8 mouse cellular contexts compared by ENCODE assay signal in the genomic region with DNA sequence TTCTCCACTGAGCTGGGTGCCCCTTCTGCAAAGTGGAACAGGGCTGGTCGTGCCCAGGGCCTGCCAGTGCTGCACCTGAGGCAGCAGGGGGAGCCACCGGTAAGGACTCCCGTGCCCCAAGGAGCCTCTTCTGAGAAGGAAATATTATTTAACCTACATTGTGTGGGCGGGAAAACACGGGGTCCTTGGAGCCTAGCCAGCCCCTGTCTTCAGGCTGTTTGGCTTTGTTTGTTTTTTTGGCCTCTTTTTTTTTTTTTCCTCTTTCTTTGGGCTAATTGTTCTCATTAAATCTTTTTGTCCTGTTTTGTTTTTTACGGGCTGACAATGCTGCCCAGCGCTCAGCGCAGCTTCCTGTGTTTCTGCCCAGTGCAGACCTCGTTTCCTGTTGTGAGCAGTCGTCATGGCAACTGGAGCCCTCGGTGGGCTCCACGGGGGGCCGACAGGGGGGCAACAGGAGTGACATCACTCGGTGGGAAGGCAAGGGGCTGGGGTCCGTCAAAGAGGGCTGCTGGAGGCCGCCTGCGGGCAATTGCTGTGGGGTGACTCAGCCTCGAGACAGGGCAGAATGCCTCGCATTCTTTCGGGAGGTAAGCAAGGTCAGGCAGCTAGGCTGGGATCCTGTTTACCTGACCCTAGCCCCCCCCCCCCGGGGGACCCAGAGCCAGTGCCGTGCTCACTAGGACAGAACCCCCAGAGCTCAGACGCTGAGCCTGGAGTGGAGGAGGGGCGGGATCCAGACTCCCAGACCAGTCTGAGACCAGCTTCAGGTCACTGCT. TPM values are rescaled to one million over a fixed set of nuclear protein-coding genes. Genes with fewer than 3 reads are reported as not detected.
DNase-seq lines count a peak whose midpoint lies in the region; ATAC-seq and TF ChIP-seq lines count a peak whose summit lies in the region.

No protein-coding gene starts in this region.

- no peaks in the 10 kb centered on the region for H3K9me3 ChIP-seq in forebrain, embryonic 13.5 days (replicated peaks)
- no peaks in the 10 kb centered on the region for H3K9me3 ChIP-seq in hindbrain, embryonic 11.5 days (ENCODE audit: control insufficient read depth, low read length)
- H3K9me3 ChIP-seq in limb, embryonic 12.5 days: no peaks in the 10 kb centered on the region
- H3K9me3 ChIP-seq in midbrain, embryonic 12.5 days: no peaks in the 10 kb centered on the region

- peak overlapping the region; percentile 67 for H3K4me2 ChIP-seq in forebrain, embryonic 13.5 days
- peak overlapping the region; percentile 48 for H3K4me2 ChIP-seq in hindbrain, embryonic 11.5 days (replicated peaks; ENCODE audit: low read depth, low read length)
- H3K4me2 ChIP-seq in limb, embryonic 12.5 days: peak overlapping the region; percentile 64
- peak overlapping the region; percentile 59 for H3K4me2 ChIP-seq in midbrain, embryonic 12.5 days (replicated peaks)

- peak overlapping the region; percentile 59 for H3K9ac ChIP-seq in forebrain, embryonic 13.5 days
- H3K9ac ChIP-seq in hindbrain, embryonic 11.5 days (ENCODE audit: low read depth, low read length): peak overlapping the region; percentile 31
- peak overlapping the region; percentile 42; the same call in 1 of the 2 replicates for H3K9ac ChIP-seq in limb, embryonic 12.5 days (replicated peaks)
- H3K9ac ChIP-seq in midbrain, embryonic 12.5 days (replicated peaks): peak overlapping the region; percentile 28; the same call in 1 of the 2 replicates

- peak overlapping the region; percentile 51; the same call in 1 of the 2 replicates for H3K27ac ChIP-seq in forebrain, embryonic 13.5 days
- 0 out of 2 replicates have a peak overlapping the region, but pooled peaks have one; percentile 9 for H3K27ac ChIP-seq in hindbrain, embryonic 11.5 days (ENCODE audit: low read depth, low read length)
- peak overlapping the region; percentile 79 for H3K27ac ChIP-seq in limb, embryonic 12.5 days
- peak overlapping the region; percentile 35; the same call in 1 of the 2 replicates for H3K27ac ChIP-seq in midbrain, embryonic 12.5 days (replicated peaks)

- WGBS in forebrain, embryonic 13.5 days: 2% methylated on average over 23 of the region's 24 CpGs
- 2% methylated on average over 24 of the region's 24 CpGs for WGBS in hindbrain, embryonic 11.5 days
- WGBS in limb, embryonic 12.5 days: 3% methylated on average over 24 of the region's 24 CpGs
- 3% methylated on average over 24 of the region's 24 CpGs for WGBS in midbrain, embryonic 12.5 days

- peak overlapping the region; percentile 35 for H3K4me3 ChIP-seq in forebrain, embryonic 13.5 days
- H3K4me3 ChIP-seq in hindbrain, embryonic 11.5 days (ENCODE audit: low read depth, low read length): peak overlapping the region; percentile 18
- peak overlapping the region; percentile 29 for H3K4me3 ChIP-seq in limb, embryonic 12.5 days (replicated peaks)
- H3K4me3 ChIP-seq in midbrain, embryonic 12.5 days: peak overlapping the region; percentile 35

- peaks cover 28% of the 10 kb centered on the region for H3K4me1 ChIP-seq in forebrain, embryonic 13.5 days
- H3K4me1 ChIP-seq in hindbrain, embryonic 11.5 days (replicated peaks; ENCODE audit: control insufficient read depth, insufficient read depth, low read length): peaks cover 14% of the 10 kb centered on the region; the same call in 1 of the 2 replicates
- peaks cover 36% of the 10 kb centered on the region for H3K4me1 ChIP-seq in limb, embryonic 12.5 days (replicated peaks)
- H3K4me1 ChIP-seq in midbrain, embryonic 12.5 days: peaks cover 21% of the 10 kb centered on the region

- H3K36me3 ChIP-seq in forebrain, embryonic 13.5 days (ENCODE audit: poor library complexity, severe bottlenecking): no peaks in the 10 kb centered on the region
- no peaks in the 10 kb centered on the region for H3K36me3 ChIP-seq in hindbrain, embryonic 11.5 days (ENCODE audit: control insufficient read depth, insufficient read depth, low read length)
- H3K36me3 ChIP-seq in limb, embryonic 12.5 days: no peaks in the 10 kb centered on the region
- H3K36me3 ChIP-seq in midbrain, embryonic 12.5 days: no peaks in the 10 kb centered on the region
- no peaks in the 10 kb centered on the region for H3K36me3 ChIP-seq in splenic B cell, adult 2 months (ENCODE audit: control insufficient read depth, insufficient read depth, low read length, poor library complexity, severe bottlenecking)

- peak; percentile 60 for TF ChIP-seq CTCF in brain, embryonic 14.5 days (IDR thresholded peaks at IDR 0.05; ENCODE audit: borderline replicate concordance, extremely low read depth, insufficient read depth, insufficient read length)

- peak; percentile 39 for DNase-seq in gastrocnemius, adult 18-20 months (ENCODE audit: low spot score)
- DNase-seq in gastrocnemius, adult 8-10 months (ENCODE audit: low spot score in 2 of 2): no peak
- DNase-seq in brain, embryonic 14.5 days (ENCODE audit: low read depth): peak; percentile 86
- DNase-seq in hindbrain, embryonic 11.5 days (ENCODE audit: low spot score): peak; percentile 85
- DNase-seq in splenic B cell, adult 2 months (ENCODE audit: low read depth, low spot score): peak; percentile 75

- no peak for TF ChIP-seq POLR2A in brain, embryonic 14.5 days (IDR thresholded peaks at IDR 0.05; ENCODE audit: borderline replicate concordance, extremely low read depth, insufficient read depth, insufficient read length, poor library complexity, severe bottlenecking)

- H3K27me3 ChIP-seq in forebrain, embryonic 13.5 days: no peaks in the 10 kb centered on the region; the same call in 1 of the 2 replicates
- 0 out of 2 replicates have a peak, but pooled peaks cover 2% of the 10 kb centered on the region for H3K27me3 ChIP-seq in hindbrain, embryonic 11.5 days (ENCODE audit: control insufficient read depth, insufficient read depth, low read length)
- no peaks in the 10 kb centered on the region for H3K27me3 ChIP-seq in limb, embryonic 12.5 days
- H3K27me3 ChIP-seq in midbrain, embryonic 12.5 days: peaks cover 13% of the 10 kb centered on the region
- H3K27me3 ChIP-seq in splenic B cell, adult 2 months (ENCODE audit: control insufficient read depth, insufficient read depth, low read length, poor library complexity, severe bottlenecking): no peaks in the 10 kb centered on the region

- peak; percentile 66 for ATAC-seq in forebrain, embryonic 13.5 days
- ATAC-seq in hindbrain, embryonic 11.5 days (ENCODE audit: low FRiP score): peak; percentile 78
- peak; percentile 61 for ATAC-seq in limb, embryonic 12.5 days (ENCODE audit: insufficient number of reproducible peaks, insufficient read depth, low FRiP score, low TSS enrichment, low read depth)
- peak; percentile 71 for ATAC-seq in midbrain, embryonic 12.5 days (ENCODE audit: low FRiP score, low read depth)

RNA-seq across cellular contexts. Expression of a gene that starts 20.5 kb away (rescaled TPM):
- total RNA-seq in gastrocnemius, adult 18-20 months (2021): 10 to 100 TPM; 20.5 to 22.9 TPM
- total RNA-seq in gastrocnemius, adult 8-10 months (2022): 10 to 100 TPM; 19.1 to 26.4 (median 20.8) TPM
- polyA plus RNA-seq in brain, embryonic 14.5 days (2012; rRNA removed): 10.9 and 14.4 TPM in 2 replicates
- 2.5 and 2.9 TPM in 2 replicates for polyA plus RNA-seq in forebrain, embryonic 13.5 days (2015; fragmentation: Nextera tagmentation; extraction: Ambion mirVana)
- polyA plus RNA-seq in hindbrain, embryonic 11.5 days (2014; fragmentation: Nextera tagmentation; extraction: Ambion mirVana): 1.7 and 2.2 TPM in 2 replicates
- polyA plus RNA-seq in limb, embryonic 12.5 days (2016; fragmentation: Nextera tagmentation; extraction: Ambion mirVana): 2.0 and 2.5 TPM in 2 replicates
- 4.2 and 5.6 TPM in 2 replicates for polyA plus RNA-seq in midbrain, embryonic 12.5 days (2016; fragmentation: Nextera tagmentation; extraction: Ambion mirVana)

RNA-seq across cellular contexts. Expression of a gene that starts 59.0 kb away (rescaled TPM):
- total RNA-seq in gastrocnemius, adult 18-20 months (2021): 1 to 10 TPM; 1.6 to 2.3 TPM
- 1 to 10 TPM; 1.4 to 2.4 (median 2.0) TPM for total RNA-seq in gastrocnemius, adult 8-10 months (2022)
- 4.7 and 5.6 TPM in 2 replicates for polyA plus RNA-seq in brain, embryonic 14.5 days (2012; rRNA removed)
- 5.8 and 6.6 TPM in 2 replicates for polyA plus RNA-seq in forebrain, embryonic 13.5 days (2015; fragmentation: Nextera tagmentation; extraction: Ambion mirVana)
- polyA plus RNA-seq in hindbrain, embryonic 11.5 days (2014; fragmentation: Nextera tagmentation; extraction: Ambion mirVana): 6.0 and 9.3 TPM in 2 replicates
- 11.0 and 11.8 TPM in 2 replicates for polyA plus RNA-seq in limb, embryonic 12.5 days (2016; fragmentation: Nextera tagmentation; extraction: Ambion mirVana)
- 5.1 and 6.9 TPM in 2 replicates for polyA plus RNA-seq in midbrain, embryonic 12.5 days (2016; fragmentation: Nextera tagmentation; extraction: Ambion mirVana)

Comparison
In these comparisons a context has a peak if more than half of its experiments do, and no peak if none do; other contexts are left out.
1. DNase-seq: peak in gastrocnemius, adult 18-20 months (single experiment), brain, embryonic 14.5 days (single experiment), hindbrain, embryonic 11.5 days (single experiment) and splenic B cell, adult 2 months (single experiment); none in gastrocnemius, adult 8-10 months (0 of 2).
2. H3K27ac ChIP-seq: peak in every context shown above with its lines; median percentile 79 in limb, embryonic 12.5 days; 51 in forebrain, embryonic 13.5 days; 35 in midbrain, embryonic 12.5 days; 9 in hindbrain, embryonic 11.5 days.
3. Peak in every context shown above with its lines, with median percentiles within 50 percentile points of each other: ATAC-seq, H3K4me2 ChIP-seq, H3K4me3 ChIP-seq and H3K9ac ChIP-seq.